Mouse (Mus musculus) lung, adult 2 months (tissue): Measurements from ENCODE around the gene Dennd5b. TPM values are rescaled to one million over a fixed set of nuclear protein-coding genes. Genes with fewer than 3 reads are reported as not detected.
"Not testable (repeated sequence)": the region's sequence is repeated elsewhere in the genome, so short reads cannot be mapped to it uniquely, and the experiment has no call there.

Source experiments
- DNase-seq: peaks from one replicate; pipeline ENCODE4 v3.0.0; 2022
- H3K4me1 ChIP-seq: fragments of 200-500 bp; 2 replicates; pipeline ENCODE4 v1.6.1; 2011; ENCODE audit warnings: low read length; ENCODE audit not compliant: control insufficient read depth, insufficient read depth
- H3K4me3 ChIP-seq: fragments of 200-500 bp; replicated peaks from 2 replicates; pipeline ENCODE3; 2011; ENCODE audit warnings: low read depth, mild to moderate bottlenecking, control low read depth, low read length; ENCODE audit errors: extremely low read depth
- CTCF ChIP-seq: fragments of 200-500 bp; IDR thresholded peaks from 2 replicates; pipeline ENCODE4 v1.5.1; 2011; ENCODE audit warnings: mild to moderate bottlenecking, low read length, control low read depth; ENCODE audit not compliant: insufficient read depth
- POLR2A ChIP-seq: fragments of 200-500 bp; IDR thresholded peaks from 2 replicates; pipeline ENCODE4 v1.6.1; 2011; ENCODE audit warnings: low read depth, mild to moderate bottlenecking, control low read depth, low read length, borderline replicate concordance; ENCODE audit errors: extremely low read depth
- WGBS: fragments of 180-500 bp; shearing (Covaris S2); methylation state at CpG from one replicate; pipeline ENCODE4 v1.1.7; 2018; 5-methylcytosine and 5-hydroxymethylcytosine counted together
- polyA plus RNA-seq: library from polyadenylated mRNA; depleted of rRNA; stranded (reverse); fragments of >200 nt; gene quantifications from 2 replicates; pipeline ENCODE4 v1.2.3, GENCODE M21; 2012

Dennd5b gene
- polyA plus RNA-seq, 1 experiment, result 4.8 TPM

- no peak for TF ChIP-seq POLR2A
- TF ChIP-seq CTCF, result peak; percentile 58
- Histone ChIP-seq H3K4me3 (no peak overlapping the region), H3K4me1 (peaks cover 4% of the 10 kb centered on the region; the same call in 1 of the 2 replicates)
- no peak for DNase-seq
- 27% methylated on average over 5 of the region's 5 CpGs for WGBS
These were observed 31.0 kb upstream of the Dennd5b start for GRCm38 (mm10) chr6:149132311-149133077.

- DNase-seq, result no peak
- no peak for TF ChIP-seq POLR2A
- no peak for TF ChIP-seq CTCF
- Histone ChIP-seq H3K4me3 (no peak overlapping the region), H3K4me1 (peaks cover 4% of the 10 kb centered on the region; the same call in 1 of the 2 replicates)
- 32% methylated on average over 3 of the region's 3 CpGs for WGBS
These were observed 29.6 kb upstream of the Dennd5b start for GRCm38 (mm10) chr6:149131111-149131510.

- not testable (repeated sequence) for H3K4me3 ChIP-seq, H3K4me1 ChIP-seq, DNase-seq
- WGBS, result 83% methylated on average over 8 of the region's 8 CpGs
These were observed 28.4 kb upstream of the Dennd5b start, which contains the start of gene Gm10203 for GRCm38 (mm10) chr6:149129870-149130269. Gene Gm10203, plus strand, starts transcription at chr6:149130170.

- no peak overlapping the region for H3K4me3 ChIP-seq
- no peak for TF ChIP-seq CTCF
- no peak for TF ChIP-seq POLR2A
- WGBS, result 71% methylated on average over 4 of the region's 4 CpGs
- DNase-seq, result peak; percentile 34
- no peaks in the 10 kb centered on the region for H3K4me1 ChIP-seq
These were observed 25.2 kb upstream of the Dennd5b start for GRCm38 (mm10) chr6:149126675-149127074.

- H3K4me1 ChIP-seq, result peaks cover 2% of the 10 kb centered on the region; the same call in 1 of the 2 replicates
- H3K4me3 ChIP-seq, result no peak overlapping the region
- TF ChIP-seq POLR2A (no peak), CTCF (no peak)
- WGBS, result 83% methylated on average over 3 of the region's 3 CpGs
- DNase-seq, result no peak
These were observed 21.6 kb upstream of the Dennd5b start for GRCm38 (mm10) chr6:149123042-149123441.

GRCm38 (mm10) chr6:149119853-149120252 lies 18.4 kb upstream of the Dennd5b start:
- 32% methylated on average over 2 of the region's 2 CpGs for WGBS
- Histone ChIP-seq H3K4me1 (peaks cover 2% of the 10 kb centered on the region; the same call in 1 of the 2 replicates), H3K4me3 (no peak overlapping the region)
- TF ChIP-seq POLR2A (no peak), CTCF (peak; percentile 26; the same call in 1 of the 2 replicates)
- DNase-seq, result no peak

- DNase-seq, result no peak
- H3K4me1 ChIP-seq, result peaks cover 2% of the 10 kb centered on the region; the same call in 1 of the 2 replicates
- TF ChIP-seq CTCF (no peak), POLR2A (no peak)
- no peak overlapping the region for H3K4me3 ChIP-seq
- 54% methylated on average over 2 of the region's 2 CpGs for WGBS
These were observed 17.5 kb upstream of the Dennd5b start for GRCm38 (mm10) chr6:149118935-149119334.

GRCm38 (mm10) chr6:149116992-149117391 lies 15.5 kb upstream of the Dennd5b start:
- no peak for DNase-seq
- no peak for TF ChIP-seq CTCF
- TF ChIP-seq POLR2A, result no peak
- no peak overlapping the region for H3K4me3 ChIP-seq
- H3K4me1 ChIP-seq, result peaks cover 2% of the 10 kb centered on the region; the same call in 1 of the 2 replicates

- H3K4me1 ChIP-seq, result no peaks in the 10 kb centered on the region
- TF ChIP-seq POLR2A (no peak), CTCF (no peak)
- 61% methylated on average over 2 of the region's 2 CpGs for WGBS
- no peak overlapping the region for H3K4me3 ChIP-seq
- DNase-seq, result no peak
These were observed 7.4 kb upstream of the Dennd5b start for GRCm38 (mm10) chr6:149108909-149109308.

GRCm38 (mm10) chr6:149107615-149108014 lies 6.1 kb upstream of the Dennd5b start:
- WGBS, result 70% methylated on average over 3 of the region's 3 CpGs
- Histone ChIP-seq H3K4me3 (no peak overlapping the region), H3K4me1 (no peaks in the 10 kb centered on the region)
- TF ChIP-seq POLR2A (no peak), CTCF (no peak)
- no peak for DNase-seq
